Mouse (Mus musculus) cerebellum, postnatal 25 days (tissue): Measurements from ENCODE around the gene Adcy6.
A peak's percentile ranks its signal among the peaks of the same experiment; 100 is the strongest.

Source experiments
- DNase-seq, 2 experiments: peaks; one replicate each; pipeline ENCODE4 v3.0.0; 2021; ENCODE audit warnings: mixed read lengths in 2 of 2

Adcy6 gene

GRCm38 (mm10) chr15:98628589-98629254 lies 18.8 kb upstream of the Adcy6 start:
- DNase-seq = no peak

DNA sequence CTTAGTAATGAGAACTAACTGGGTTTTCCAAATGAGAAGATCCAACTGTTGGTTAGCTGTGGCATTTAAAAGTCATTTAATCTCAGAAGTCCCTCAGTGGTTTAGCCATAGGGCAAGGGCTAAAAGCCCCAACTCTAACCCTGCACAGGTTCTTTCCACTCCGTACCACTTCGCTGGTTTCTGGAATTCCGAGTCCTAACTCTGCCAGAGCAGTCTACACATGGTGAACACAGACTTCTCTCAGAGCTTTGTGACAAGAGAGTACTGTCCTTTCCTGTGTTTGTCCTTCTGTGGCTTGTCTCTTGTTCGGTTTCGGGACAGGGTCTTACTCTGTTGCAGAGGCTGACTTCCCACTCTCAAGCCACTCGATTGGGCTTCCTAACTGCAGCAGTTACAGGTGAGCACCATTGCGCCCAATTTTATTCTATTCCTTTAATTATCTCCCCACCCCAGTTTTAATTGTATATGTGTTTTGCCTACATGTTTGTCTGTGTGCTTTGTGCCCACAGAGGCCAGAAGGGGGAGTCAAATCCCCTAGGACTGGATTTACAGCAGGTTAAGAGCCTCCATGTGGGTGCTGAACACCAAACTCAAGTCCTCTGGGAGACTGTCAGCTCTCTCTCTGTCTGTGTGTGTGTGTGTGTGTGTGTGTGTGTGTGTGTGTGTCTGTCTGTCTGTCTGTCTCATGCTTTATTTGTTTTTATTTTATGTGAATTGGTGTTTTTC lies 16.8 kb upstream of the Adcy6 start:
- DNase-seq = no peak

DNA sequence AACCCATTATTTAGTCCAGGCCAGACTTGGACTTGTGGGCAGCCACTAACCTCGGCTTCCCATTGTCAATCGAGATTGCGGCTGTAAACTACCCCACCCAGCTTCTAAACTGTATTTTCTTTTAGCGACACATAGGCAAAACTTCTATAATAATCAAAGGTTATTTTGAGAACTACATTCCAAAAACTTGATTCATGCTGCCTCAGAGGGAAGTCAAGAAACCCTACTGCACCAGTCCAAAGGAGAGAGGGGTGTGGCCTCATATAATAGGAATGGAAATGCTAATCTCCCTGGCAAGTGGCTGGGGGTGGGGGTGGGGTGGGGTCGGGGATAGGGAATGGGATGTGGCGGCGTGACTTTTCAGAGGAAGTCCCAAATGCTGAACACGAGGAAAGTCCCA lies 16.2 kb upstream of the Adcy6 start:
- DNase-seq = no peak

DNA sequence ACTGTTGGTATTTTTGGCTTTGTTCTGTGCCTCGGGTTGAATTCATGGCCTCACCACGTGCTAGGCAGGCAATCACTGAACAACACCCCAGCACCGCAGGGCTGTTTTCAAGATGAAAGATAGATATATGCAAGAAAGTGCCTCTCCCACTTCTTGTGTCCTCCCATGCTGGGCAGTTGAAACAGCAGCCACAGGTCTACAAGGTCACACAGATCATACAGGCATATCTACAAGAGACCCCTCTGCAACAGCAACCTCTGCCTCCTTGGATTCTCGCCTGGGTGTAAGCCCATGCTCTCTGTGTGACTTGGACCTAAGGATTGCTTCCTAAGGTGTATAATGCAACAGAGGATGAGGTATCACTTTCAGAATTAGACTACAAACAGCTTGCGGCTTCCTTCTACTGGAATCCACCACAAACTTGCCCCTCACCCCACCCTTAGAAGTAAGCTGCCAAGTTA lies 13.5 kb upstream of the Adcy6 start:
- DNase-seq = no peak

- no peak for DNase-seq
Measured at GRCm38 (mm10) chr15:98622721-98623120, 12.8 kb upstream of the Adcy6 start.

DNA sequence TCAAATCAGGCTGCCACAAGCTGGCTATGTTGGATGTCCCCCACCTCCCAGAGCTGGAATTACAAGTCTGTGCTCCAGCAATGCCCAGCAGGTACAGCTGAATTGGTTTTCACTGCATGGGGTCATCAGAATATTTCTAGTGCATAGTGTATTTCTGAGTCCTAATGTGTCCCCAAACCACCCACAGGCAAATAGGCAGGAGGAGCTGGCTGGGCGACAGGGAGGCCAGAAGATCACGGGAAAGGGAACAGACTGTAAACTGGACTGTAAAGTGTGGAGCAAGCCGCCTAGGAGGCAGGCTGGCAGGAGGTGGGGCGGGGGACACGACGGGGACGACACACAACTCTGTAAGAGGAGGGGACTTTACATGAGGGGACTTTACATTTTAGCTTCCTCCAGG lies 12.3 kb upstream of the Adcy6 start:
- no peak for DNase-seq

DNA sequence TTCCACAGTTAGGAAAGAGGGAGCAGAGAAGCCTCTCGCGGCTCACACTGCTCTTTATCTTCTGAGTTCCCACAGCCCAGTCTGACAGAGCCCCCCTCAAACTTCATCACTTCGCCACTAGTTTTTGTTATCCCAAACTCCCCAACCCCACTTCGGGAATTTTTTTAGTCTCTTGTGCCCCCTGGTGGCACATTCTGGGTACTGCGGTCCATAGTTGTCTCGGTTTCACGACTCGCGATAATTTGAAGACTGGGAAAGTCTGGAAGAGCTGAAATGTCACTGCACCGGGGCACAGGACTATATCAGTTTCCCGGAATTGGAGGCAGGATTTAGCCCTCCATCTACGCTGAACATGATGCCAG lies 7.3 kb upstream of the Adcy6 start:
- peak; percentile 85 to 88 for DNase-seq

DNA sequence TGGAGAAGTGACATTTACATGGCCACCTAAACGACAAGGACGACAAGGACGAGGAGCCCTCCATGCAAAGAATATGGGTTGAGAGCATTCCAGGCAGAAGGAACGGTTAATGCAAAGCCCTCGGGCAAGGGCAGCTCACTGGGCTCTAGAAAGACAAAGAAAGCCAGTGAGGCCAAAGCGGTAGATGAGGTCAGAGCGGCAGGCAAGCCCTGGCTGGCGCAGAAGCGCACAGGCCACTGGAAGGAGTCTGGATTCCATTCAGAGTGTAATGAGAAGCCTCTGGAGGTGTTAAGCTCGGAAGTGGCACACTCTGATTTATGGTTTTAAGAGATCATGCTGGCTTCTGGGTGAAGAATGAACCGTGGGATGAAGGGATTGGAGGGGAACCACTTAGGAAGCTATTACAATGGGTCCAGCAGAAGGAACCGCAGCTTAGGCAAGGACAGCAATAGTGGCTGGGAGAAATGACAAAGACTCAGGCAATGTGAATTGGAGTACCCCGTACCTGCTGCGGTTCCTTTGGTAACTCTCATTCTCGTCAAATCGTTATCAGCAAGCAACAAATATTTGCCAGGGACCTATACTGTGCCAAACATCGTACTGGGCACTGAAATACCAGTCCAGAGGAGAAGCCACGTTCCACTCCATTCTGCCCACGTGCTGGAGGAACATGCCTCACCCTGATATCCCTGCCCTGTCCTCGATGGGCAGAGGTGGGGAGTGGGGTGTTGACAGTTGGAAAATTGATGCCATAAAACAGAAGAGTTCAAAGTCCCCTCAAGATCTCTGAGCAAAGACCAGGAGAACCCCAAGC lies 6.7 kb upstream of the Adcy6 start:
- DNase-seq = no peak

DNA sequence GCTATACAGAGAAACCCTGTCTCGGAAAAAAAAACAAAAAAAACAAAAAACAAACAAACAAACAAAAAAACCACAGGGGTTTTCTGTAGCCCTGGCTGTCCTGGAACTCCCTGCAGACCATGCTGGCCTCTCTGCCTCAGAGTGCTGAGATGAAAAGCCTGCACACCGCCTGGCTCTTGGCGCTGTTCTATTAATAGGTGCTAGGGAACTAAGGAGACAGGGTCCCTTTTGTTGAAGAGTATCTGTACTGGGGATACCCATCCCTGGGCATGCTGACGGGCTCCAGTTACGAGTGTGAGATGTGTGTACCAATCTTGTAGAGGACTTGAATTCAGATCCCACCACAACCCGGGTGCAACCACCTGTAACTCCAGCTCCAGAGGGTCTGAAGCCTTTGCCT lies 5.9 kb upstream of the Adcy6 start:
- DNase-seq = no peak

DNA sequence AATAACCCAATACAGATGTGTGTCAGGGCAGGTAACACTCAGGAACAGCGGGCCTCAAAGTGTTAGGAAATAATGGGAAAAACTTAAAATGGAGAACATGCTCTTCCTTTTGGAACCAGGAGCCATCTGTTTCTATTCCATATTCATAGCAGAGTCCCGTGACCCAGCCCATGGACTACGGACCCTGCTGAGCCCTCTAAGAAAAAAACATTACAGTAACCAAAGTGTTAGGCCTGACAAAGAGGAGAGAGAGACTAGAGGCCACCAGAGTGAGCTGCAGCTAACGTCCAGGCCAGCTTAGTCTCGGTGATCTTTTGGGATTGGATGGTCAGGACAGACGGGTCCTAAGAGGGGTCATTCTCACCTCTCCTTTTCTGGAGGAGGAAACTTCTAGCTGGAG lies 5.1 kb upstream of the Adcy6 start:
- DNase-seq = no peak

GRCm38 (mm10) chr15:98614551-98614950 lies 4.7 kb upstream of the Adcy6 start:
- peak; percentile 77 to 89 for DNase-seq

DNA sequence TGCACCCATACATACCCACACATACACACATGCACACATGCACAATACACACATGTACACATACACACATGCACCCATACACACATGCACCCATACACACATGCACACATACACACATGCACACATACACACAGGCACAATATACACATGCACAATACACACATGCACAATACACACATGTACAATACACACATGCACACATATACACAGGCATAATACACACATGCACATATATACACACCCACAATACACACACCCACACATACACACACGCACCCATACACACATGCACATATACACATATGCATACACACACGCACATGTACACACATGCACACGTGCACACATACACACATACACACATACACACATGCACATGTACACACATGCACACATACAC lies 2.4 kb upstream of the Adcy6 start:
- no peak for DNase-seq

DNA sequence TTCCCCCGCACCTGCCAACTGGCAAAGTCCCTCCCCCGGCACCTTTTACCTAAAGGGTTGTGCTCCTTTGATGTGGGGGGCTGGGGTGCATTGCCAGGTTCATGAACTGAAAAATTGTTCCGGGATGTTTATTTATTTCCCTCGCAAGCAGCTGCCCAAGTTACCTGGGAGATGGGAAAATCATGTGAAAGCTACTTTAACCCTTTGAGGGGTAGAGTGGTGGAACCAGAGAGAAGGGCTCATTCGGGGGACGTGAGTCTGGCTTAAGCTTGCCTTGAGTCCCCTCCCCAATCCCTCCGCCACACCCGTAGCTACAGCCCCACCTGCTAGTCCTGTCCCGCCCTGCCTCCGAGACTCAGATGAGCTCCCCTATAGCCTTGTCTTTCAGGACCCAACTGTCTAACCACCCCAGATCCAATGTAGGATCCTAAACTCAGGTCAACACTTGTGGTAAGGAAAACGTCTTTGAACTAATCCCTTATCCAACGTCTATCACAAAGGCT lies 306 bp upstream of the Adcy6 start:
- DNase-seq = no peak

DNA sequence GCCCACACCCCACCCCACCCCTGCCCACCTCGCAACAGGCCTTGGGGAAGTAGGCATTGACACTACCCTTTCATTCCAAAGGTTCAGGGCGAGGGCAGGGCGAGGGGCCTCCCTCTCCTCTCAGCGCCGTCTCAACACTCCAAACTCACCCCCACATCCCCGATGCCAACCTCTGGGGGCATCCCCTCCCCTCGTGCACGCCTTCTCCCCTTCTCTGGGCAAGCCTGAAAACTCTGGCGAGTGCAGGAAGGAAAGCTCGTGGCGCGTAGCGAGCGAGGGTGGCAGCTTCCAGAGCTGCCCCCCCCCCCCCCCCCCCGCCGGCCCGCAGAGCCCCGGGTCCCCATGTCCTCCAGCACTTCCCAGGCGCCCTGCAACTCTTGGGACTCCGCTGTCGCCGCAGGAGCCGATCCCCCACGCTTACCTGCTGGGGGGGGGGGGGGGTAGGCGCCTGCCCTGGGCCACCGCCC lies 1.1 kb downstream of the Adcy6 start:
- peak; percentile 32 to 44 for DNase-seq

- DNase-seq = no peak
Measured at GRCm38 (mm10) chr15:98608058-98608783, 1.7 kb downstream of the Adcy6 start.

DNA sequence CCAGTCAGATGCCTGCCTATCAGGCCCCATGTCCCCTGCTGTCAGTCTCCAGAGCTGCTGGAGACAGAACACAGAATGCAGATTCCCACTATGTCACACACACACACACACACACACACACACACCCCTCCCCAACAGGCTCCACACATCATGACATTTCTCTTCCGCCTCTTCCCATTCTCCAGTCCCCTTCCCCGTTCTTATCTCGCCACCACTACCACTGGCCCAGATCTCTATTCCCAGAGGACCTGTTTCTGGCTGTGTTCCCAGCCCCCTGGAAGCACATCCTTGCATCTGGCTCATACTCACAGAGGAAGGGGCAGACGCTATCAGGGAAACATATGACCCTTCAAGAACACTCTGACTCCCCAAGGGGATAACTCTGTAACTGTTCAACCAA lies 2.3 kb downstream of the Adcy6 start:
- no peak for DNase-seq

DNA sequence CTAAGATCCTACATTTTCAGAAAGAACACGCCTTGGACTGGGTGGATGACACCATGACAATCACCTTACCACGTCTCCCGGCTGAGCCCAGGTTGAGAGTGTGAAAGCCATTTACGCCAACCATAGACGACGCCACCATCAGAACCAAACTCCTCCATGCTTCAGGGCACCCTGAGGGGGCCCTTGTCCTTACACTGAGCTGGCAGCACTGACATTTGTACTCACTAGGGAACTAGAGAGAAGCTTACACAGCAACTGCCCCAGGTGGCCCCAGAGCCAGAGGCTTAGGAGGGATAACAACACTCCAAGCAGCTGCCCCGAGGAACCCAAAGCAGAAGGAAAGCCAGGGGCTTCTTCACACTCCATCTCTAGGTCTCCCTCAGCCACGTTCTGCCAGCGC lies 3.1 kb downstream of the Adcy6 start:
- no peak for DNase-seq

GRCm38 (mm10) chr15:98606051-98606536 lies 3.8 kb downstream of the Adcy6 start:
- DNase-seq = no peak

DNA sequence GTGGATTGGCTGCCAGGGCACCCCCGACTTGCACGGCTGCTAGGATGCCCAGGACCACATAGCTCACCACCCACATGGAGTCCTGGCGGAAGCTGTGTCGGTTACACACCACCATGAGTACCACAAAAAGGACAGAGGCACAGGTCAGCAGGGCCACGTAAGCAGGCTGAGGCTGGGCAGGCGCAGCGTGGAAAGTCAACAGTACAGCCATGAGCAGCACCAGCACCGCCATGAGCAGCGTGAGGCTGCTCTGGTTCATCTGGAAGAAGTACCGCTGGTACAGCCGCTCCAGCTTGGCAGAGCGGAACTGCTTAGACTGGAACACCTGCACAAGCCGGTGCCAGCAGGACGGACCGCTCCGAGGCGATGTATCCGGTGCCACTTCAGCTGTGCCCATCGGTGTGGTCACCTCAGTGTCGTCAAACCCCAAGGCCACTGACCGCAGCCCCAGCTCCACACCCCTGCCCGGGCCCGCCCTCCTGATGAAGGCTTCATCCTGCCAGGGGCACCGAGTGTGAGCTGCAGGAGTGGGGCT lies 5.8 kb downstream of the Adcy6 start:
- no peak for DNase-seq

- peak in 1 of 2 experiments; percentile 32 for DNase-seq
Measured at GRCm38 (mm10) chr15:98602921-98603458, 6.9 kb downstream of the Adcy6 start.

DNA sequence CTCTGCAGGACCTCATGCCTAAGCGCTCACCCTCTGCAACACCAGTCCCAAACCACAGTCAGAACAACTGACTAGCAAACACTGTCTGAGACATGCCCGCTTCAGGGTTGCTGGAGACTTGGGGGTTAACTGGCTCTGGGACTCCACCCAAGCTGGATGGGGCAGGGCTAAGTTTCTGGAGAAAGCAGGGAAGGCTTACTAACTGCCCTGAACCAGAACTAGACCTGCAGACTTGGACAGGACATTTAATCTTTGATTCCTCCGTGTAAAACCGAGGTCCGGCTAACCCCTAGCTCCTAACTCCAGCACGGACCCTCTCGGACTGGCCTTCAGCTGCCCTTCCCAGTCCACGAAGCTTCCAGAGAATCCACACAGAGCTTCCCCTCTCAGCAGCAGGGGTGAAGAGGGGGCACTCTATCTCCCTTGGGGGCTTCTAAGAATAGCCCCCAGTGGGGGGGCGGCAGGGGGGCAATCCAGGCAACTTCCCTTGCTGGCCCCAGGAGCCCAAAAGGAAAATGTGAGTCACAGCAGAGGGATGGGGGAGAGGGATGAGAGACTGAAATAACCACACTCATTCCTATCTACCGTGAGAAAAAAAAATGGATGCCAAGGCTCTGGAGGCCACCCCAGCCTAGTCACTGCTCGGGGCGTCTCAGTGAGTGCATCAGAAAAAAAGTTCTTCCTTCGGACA lies 7.5 kb downstream of the Adcy6 start:
- DNase-seq = no peak
